Mouse (Mus musculus) stomach, embryonic 15.5 days (tissue): Measurements from ENCODE around the gene Gm16253. TPM values are rescaled to one million over a fixed set of nuclear protein-coding genes. Genes with fewer than 3 reads are reported as not detected.
"Not testable (repeated sequence)": the region's sequence is repeated elsewhere in the genome, so short reads cannot be mapped to it uniquely, and the experiment has no call there.

ENCODE experiments used
- ATAC-seq: fragments of 200-750 bp; cut with Nextera tagmentation; 2 replicates; pipeline ENCODE4 v1.8.0; 2017; ENCODE audit warnings: low read depth, moderate number of reproducible peaks, moderate TSS enrichment; ENCODE audit not compliant: insufficient read depth, low FRiP score
- H3K27ac ChIP-seq: fragments of 300-500 bp; sonication (generic); 2 replicates; pipeline ENCODE4 v1.5.1; 2015; ENCODE audit warnings: mild to moderate bottlenecking, inconsistent platforms
- H3K27me3 ChIP-seq: fragments of 300-500 bp; sonication (generic); replicated peaks from 2 replicates; pipeline ENCODE4 v1.6.1; 2015; ENCODE audit warnings: inconsistent platforms
- H3K36me3 ChIP-seq: fragments of 300-500 bp; sonication (generic); 2 replicates; pipeline ENCODE4 v1.6.1; 2015; ENCODE audit warnings: inconsistent platforms
- H3K4me1 ChIP-seq: fragments of 300-500 bp; sonication (generic); 2 replicates; pipeline ENCODE4 v1.6.1; 2015; ENCODE audit warnings: inconsistent platforms
- H3K4me2 ChIP-seq: fragments of 300-500 bp; sonication (generic); 2 replicates; pipeline ENCODE4 v1.6.1; 2015; ENCODE audit warnings: mild to moderate bottlenecking, inconsistent platforms
- H3K4me3 ChIP-seq: fragments of 300-500 bp; sonication (generic); replicated peaks from 2 replicates; pipeline ENCODE4 v1.5.1; 2015; ENCODE audit warnings: inconsistent platforms
- H3K9ac ChIP-seq: fragments of 300-500 bp; sonication (generic); 2 replicates; pipeline ENCODE4 v1.6.1; 2015; ENCODE audit warnings: inconsistent platforms
- H3K9me3 ChIP-seq: fragments of 300-500 bp; sonication (generic); 2 replicates; pipeline ENCODE4 v1.6.1; 2016; ENCODE audit warnings: inconsistent platforms
- whole genome bisulfite sequencing: fragments of 180-500 bp; shearing (Covaris S2); methylation state at CpG from one replicate; pipeline ENCODE4 v1.1.7; 2015; 5-methylcytosine and 5-hydroxymethylcytosine counted together
- polyA plus RNA-seq: library from polyadenylated mRNA; unstranded; fragments of >200 nt; fragmentation: Nextera tagmentation; extraction: Ambion mirVana; gene quantifications from 2 replicates; pipeline ENCODE4 v1.2.1, GENCODE M21; 2015

Gm16253 gene
- polyA plus RNA-seq, 1 experiment from 2014 or later, result 1.8 TPM

DNA sequence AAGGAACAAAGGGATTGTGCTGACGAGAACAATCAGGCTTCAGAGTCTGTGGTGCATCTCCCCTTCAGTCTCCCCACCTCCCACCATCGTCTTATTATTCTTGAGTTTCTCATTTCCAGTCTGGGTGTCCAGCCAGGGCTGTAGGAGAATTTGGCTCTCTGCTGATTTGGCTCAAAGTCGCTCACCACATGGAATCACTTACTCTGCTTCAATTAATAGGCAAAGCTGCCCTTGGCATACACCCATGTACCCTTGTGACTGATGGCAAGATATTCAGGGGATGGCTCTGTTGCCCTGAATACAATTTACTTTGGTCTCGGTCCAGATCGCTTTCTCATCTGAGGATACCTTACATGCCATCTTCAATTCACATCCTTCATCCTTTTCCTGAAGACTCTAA lies 26.5 kb downstream of the Gm16253 start:
- H3K36me3 ChIP-seq, result no peaks in the 10 kb centered on the region
- ATAC-seq, result no peak
- H3K4me3 ChIP-seq, result peak overlapping the region; percentile 67
- H3K9ac ChIP-seq, result no peak overlapping the region
- WGBS, result 59% methylated on average over 5 of the region's 5 CpGs
- peak overlapping the region; percentile 96 for H3K27ac ChIP-seq
- 0 out of 2 replicates have a peak, but pooled peaks cover 6% of the 10 kb centered on the region for H3K4me1 ChIP-seq
- peak overlapping the region; percentile 73 for H3K4me2 ChIP-seq
- H3K9me3 ChIP-seq, result no peaks in the 10 kb centered on the region
- 0 out of 2 replicates have a peak, but pooled peaks cover 6% of the 10 kb centered on the region for H3K27me3 ChIP-seq

DNA sequence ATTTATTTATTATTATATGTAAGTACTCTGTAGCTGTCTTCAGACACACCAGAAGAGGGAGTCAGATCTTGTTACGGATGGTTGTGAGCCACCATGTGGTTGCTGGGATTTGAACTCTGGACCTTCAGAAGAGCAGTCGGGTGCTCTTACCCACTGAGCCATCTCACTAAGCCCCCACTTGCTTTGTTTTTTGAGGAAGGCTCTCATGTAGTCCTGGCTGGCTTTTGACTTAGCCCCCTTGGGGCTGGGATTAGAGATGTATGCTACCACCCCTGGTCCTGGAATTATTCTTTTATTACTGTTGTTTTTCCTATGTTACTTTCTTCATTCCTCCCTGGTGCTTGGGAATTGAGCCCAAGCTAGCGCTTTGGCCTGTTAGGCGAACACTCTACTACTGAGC lies 29.2 kb downstream of the Gm16253 start:
- WGBS, result 83% methylated on average over 4 of the region's 4 CpGs
- not testable (repeated sequence) for H3K27ac ChIP-seq, H3K4me1 ChIP-seq, H3K4me2 ChIP-seq, H3K9me3 ChIP-seq, H3K27me3 ChIP-seq, H3K36me3 ChIP-seq, H3K9ac ChIP-seq, H3K4me3 ChIP-seq, ATAC-seq

DNA sequence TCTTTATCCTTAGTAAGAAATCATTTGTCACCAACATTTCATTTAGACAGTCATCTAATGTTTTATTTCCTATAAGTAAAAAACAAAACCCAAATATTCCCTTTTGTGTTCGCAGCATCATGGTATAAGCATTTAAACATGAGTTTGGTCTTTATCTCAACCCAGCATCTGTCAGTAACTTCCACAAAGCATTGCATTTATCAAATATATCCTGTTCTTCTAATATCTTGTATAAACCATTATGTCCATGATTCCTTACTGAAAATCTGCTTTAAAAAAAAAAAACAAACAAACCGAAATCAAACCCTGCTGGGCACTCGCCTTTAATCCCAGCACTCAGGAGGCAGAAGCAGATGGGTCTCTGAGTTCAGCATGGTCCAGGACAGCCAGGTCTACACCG lies 29.8 kb downstream of the Gm16253 start:
- no peak overlapping the region for H3K4me3 ChIP-seq
- H3K9me3 ChIP-seq, result no peaks in the 10 kb centered on the region
- H3K4me2 ChIP-seq, result no peak overlapping the region
- H3K27ac ChIP-seq, result no peak overlapping the region
- H3K27me3 ChIP-seq, result no peaks in the 10 kb centered on the region
- 88% methylated on average over 4 of the region's 4 CpGs for WGBS
- ATAC-seq, result no peak
- no peaks in the 10 kb centered on the region for H3K36me3 ChIP-seq
- H3K9ac ChIP-seq, result no peak overlapping the region
- H3K4me1 ChIP-seq, result no peaks in the 10 kb centered on the region

DNA sequence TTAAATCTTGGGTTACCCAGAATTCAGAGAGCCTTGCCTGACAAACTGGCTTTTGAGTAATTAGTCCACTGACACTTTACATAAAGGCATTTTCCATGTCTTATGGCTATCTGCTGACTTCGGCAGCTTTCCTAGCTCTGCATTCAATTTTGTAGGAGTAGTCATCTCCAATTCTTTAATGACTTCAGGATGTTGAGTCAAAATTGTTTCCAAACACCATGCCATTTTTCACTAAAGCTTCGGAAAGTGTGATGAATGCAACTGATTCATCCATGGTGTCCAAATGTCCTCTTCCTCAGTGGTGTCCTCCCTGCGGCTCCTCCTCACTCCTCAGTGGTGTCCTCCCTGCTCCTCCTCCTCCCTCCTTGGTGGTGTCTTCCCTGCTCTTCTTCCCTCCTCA lies 41.2 kb downstream of the Gm16253 start:
- no peak overlapping the region for H3K27ac ChIP-seq
- 0 out of 2 replicates have a peak, but pooled peaks cover 19% of the 10 kb centered on the region for H3K36me3 ChIP-seq
- H3K27me3 ChIP-seq, result no peaks in the 10 kb centered on the region
- no peak overlapping the region for H3K4me3 ChIP-seq
- no peak overlapping the region for H3K9ac ChIP-seq
- 87% methylated on average over 3 of the region's 3 CpGs for WGBS
- ATAC-seq, result no peak
- no peak overlapping the region for H3K4me2 ChIP-seq
- no peaks in the 10 kb centered on the region for H3K4me1 ChIP-seq
- no peaks in the 10 kb centered on the region for H3K9me3 ChIP-seq

DNA sequence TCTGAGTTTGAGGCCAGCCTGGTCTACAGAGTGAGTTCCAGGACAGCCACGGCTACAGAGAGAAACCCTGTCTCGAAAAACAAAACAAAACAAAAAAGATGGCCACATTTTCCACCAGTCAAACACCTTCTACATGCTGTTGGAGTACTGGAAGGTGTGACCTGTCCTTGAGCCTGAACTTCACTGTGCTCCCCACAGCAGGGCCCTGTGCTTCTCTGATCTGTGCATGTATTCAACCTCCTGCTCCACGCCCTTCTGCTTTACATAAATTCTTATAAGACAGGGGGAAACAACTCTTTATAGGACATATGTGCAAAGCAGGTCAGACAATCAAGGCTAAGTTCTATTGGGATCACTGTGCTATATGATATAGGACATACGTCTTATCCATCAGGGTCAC lies 46.4 kb downstream of the Gm16253 start:
- no peak overlapping the region for H3K4me2 ChIP-seq
- no peaks in the 10 kb centered on the region for H3K9me3 ChIP-seq
- H3K4me3 ChIP-seq, result no peak overlapping the region
- WGBS, result 87% methylated on average over 4 of the region's 4 CpGs
- no peaks in the 10 kb centered on the region for H3K27me3 ChIP-seq
- no peaks in the 10 kb centered on the region for H3K4me1 ChIP-seq
- ATAC-seq, result no peak
- no peak overlapping the region for H3K27ac ChIP-seq
- H3K36me3 ChIP-seq, result peaks cover 32% of the 10 kb centered on the region
- H3K9ac ChIP-seq, result no peak overlapping the region

DNA sequence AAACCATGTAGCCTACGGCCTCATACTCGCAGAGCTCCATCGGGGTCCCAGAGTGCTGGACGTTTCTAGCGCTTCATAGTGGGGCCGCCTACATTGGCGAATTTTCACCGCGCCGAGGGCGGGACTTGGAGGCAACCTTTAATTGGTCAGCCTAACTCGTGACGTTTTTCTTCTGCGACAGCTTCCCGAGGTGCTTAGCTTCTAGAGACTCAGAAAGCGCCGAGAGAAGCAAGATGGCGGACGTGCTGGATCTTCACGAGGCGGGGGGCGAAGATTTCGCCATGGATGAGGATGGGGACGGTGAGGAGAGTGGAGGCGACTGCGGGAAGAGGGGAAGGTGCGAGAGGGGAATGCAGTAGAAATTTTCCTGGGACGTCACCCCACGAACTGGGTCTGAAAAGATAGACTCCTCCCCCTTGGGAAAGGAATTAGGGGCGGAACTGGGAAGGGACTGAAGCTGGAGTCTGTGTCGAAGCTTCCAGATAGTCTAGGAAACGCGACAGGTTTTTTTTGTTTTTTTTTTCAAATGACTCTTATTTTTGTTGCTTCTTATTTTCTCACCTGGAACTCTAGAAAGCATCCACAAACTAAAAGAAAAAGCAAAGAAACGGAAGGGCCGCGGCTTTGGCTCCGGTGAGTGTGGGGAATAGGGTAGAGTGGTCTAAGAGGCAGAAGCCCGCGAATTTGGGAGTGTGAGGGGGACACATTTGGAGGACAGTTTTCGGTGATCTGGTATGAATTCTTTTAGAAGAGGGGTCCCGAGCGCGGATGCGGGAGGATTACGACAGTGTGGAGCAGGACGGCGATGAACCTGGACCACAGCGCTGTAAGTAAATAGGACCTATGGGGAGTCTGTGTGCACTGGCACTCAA lies 53.2 kb downstream of the Gm16253 start, which contains the start of gene Rbm8a:
Gene Rbm8a, plus strand, starts transcription at position 205 of the 872 bp plus-strand sequence.
- WGBS, result under 1% methylated on average over 48 of the region's 48 CpGs
- H3K4me1 ChIP-seq, result peaks cover 10% of the 10 kb centered on the region
- peak; percentile 94 for ATAC-seq
- H3K4me2 ChIP-seq, result peak within 1 kb of the TSS; percentile 82
- H3K36me3 ChIP-seq, result peaks cover 13% of the 10 kb centered on the region; the same call in 1 of the 2 replicates
- no peaks in the 10 kb centered on the region for H3K9me3 ChIP-seq
- no peaks in the 10 kb centered on the region for H3K27me3 ChIP-seq
- H3K9ac ChIP-seq, result peak within 1 kb of the TSS; percentile 69
- peak within 1 kb of the TSS; percentile 65 for H3K4me3 ChIP-seq
- H3K27ac ChIP-seq, result peak within 1 kb of the TSS; percentile 81

Other genes starting within 250 kb of the Gm16253 start
- gene BC107364, start 124.7 kb upstream of the Gm16253 start, polyA plus RNA-seq, result 0.28 and 0.37 TPM in 2 replicates
- gene Hfe2, start 51.8 kb upstream of the Gm16253 start, polyA plus RNA-seq, result 0.72 and 0.78 TPM in 2 replicates
- gene Txnip, start 19.0 kb upstream of the Gm16253 start, polyA plus RNA-seq, result 140 and 159 TPM in 2 replicates
- 35.3 and 37.3 TPM in 2 replicates for gene Polr3gl, start 17.2 kb downstream of the Gm16253 start, polyA plus RNA-seq
- 2.2 and 2.5 TPM in 2 replicates for gene Ankrd34a, start 19.7 kb downstream of the Gm16253 start, polyA plus RNA-seq
- 6.4 and 6.9 TPM in 2 replicates for gene Lix1l, start 24.2 kb downstream of the Gm16253 start, polyA plus RNA-seq
- gene Rbm8a, start 52.9 kb downstream of the Gm16253 start, polyA plus RNA-seq, result 113 and 128 TPM in 2 replicates
- gene Pex11b, start 58.4 kb downstream of the Gm16253 start, polyA plus RNA-seq, result 41.9 and 43.4 TPM in 2 replicates
- gene Gm42957, start 58.5 kb downstream of the Gm16253 start, polyA plus RNA-seq, result 0.06 TPM in 1 of 2 replicates, not detected in the other
- gene Itga10, start 68.6 kb downstream of the Gm16253 start, polyA plus RNA-seq, result 0.80 and 0.83 TPM in 2 replicates
- 2.8 and 3.8 TPM in 2 replicates for gene Ankrd35, start 93.1 kb downstream of the Gm16253 start, polyA plus RNA-seq
- gene Pias3, start 119.4 kb downstream of the Gm16253 start, polyA plus RNA-seq, result 49.3 and 51.9 TPM in 2 replicates
- gene Nudt17, start 131.6 kb downstream of the Gm16253 start, polyA plus RNA-seq, result 6.2 and 7.3 TPM in 2 replicates
- 31.8 and 35.2 TPM in 2 replicates for gene Polr3c, start 150.6 kb downstream of the Gm16253 start, polyA plus RNA-seq
- gene Rnf115, start 150.7 kb downstream of the Gm16253 start, polyA plus RNA-seq, result 40.4 and 42.7 TPM in 2 replicates